Mouse (Mus musculus) embryonic facial prominence, embryonic 11.5 days (tissue): ENCODE data around the gene Slc16a8. TPM values are rescaled to one million over a fixed set of nuclear protein-coding genes. Genes with fewer than 3 reads are reported as not detected.

ENCODE experiments used
- ATAC-seq: fragments of 200-750 bp; cut with Nextera tagmentation; replicated peaks from 2 replicates; pipeline ENCODE4 v1.8.0; 2017; ENCODE audit warnings: low read depth; ENCODE audit not compliant: insufficient number of reproducible peaks, low FRiP score, low TSS enrichment
- DNase-seq: peaks from one replicate; pipeline ENCODE4 v3.0.0-alpha.2; 2015; ENCODE audit warnings: low spot score
- H3K27ac ChIP-seq: fragments of 300-500 bp; sonication (generic); replicated peaks from 2 replicates; pipeline ENCODE4 v1.5.1; 2014; ENCODE audit warnings: mild to moderate bottlenecking, low read depth, low read length, control low read depth
- H3K27me3 ChIP-seq: fragments of 300-500 bp; sonication (generic); 2 replicates; pipeline ENCODE4 v1.6.1; 2014; ENCODE audit warnings: mild to moderate bottlenecking, low read length, moderate library complexity, mixed read lengths; ENCODE audit not compliant: control insufficient read depth, insufficient read depth
- H3K36me3 ChIP-seq: fragments of 300-500 bp; sonication (generic); replicated peaks from 2 replicates; pipeline ENCODE4 v1.6.1; 2014; ENCODE audit warnings: low read depth, mild to moderate bottlenecking, low read length, moderate library complexity, mixed read lengths; ENCODE audit not compliant: control insufficient read depth, insufficient read depth
- H3K4me1 ChIP-seq: fragments of 300-500 bp; sonication (generic); 2 replicates; pipeline ENCODE4 v1.6.1; 2014; ENCODE audit warnings: low read length, mixed read lengths; ENCODE audit not compliant: control insufficient read depth, insufficient read depth
- H3K4me2 ChIP-seq: fragments of 300-500 bp; sonication (generic); 2 replicates; pipeline ENCODE4 v1.6.1; 2014; ENCODE audit warnings: low read depth, mild to moderate bottlenecking, control low read depth, low read length, moderate library complexity
- H3K4me3 ChIP-seq: fragments of 300-500 bp; sonication (generic); 2 replicates; pipeline ENCODE4 v1.5.1; 2014; ENCODE audit warnings: low read depth, low read length, control low read depth
- H3K9ac ChIP-seq: fragments of 300-500 bp; sonication (generic); replicated peaks from 2 replicates; pipeline ENCODE4 v1.6.1; 2014; ENCODE audit warnings: mild to moderate bottlenecking, control low read depth, low read length
- H3K9me3 ChIP-seq: fragments of 300-500 bp; sonication (generic); replicated peaks from 2 replicates; pipeline ENCODE4 v1.6.1; 2016; ENCODE audit warnings: mild to moderate bottlenecking, low read length, inconsistent platforms, mixed read lengths; ENCODE audit not compliant: control insufficient read depth
- WGBS: fragments of 180-500 bp; shearing (Covaris S2); extraction: QIAGEN DNeasy Blood & Tissue Kit; methylation state at CpG from one replicate; pipeline ENCODE4 v1.1.7; 2014; 5-methylcytosine and 5-hydroxymethylcytosine counted together
- polyA plus RNA-seq: library from polyadenylated mRNA; unstranded; fragments of >200 nt; fragmentation: Nextera tagmentation; extraction: Ambion mirVana; gene quantifications from 2 replicates; pipeline ENCODE4 v1.2.1, GENCODE M21; 2014

The Slc16a8 gene
- polyA plus RNA-seq, result 0.28 TPM in 1 of 2 replicates, not detected in the other

- 18% methylated on average over 3 of the region's 3 CpGs for WGBS
- H3K9me3 ChIP-seq, result no peaks in the 10 kb centered on the region
- ATAC-seq, result no peak
- no peak within 1 kb of the TSS for H3K27ac ChIP-seq
- H3K4me1 ChIP-seq, result peaks cover 6% of the 10 kb centered on the region
- H3K9ac ChIP-seq, result no peak within 1 kb of the TSS
- H3K4me3 ChIP-seq, result no peak within 1 kb of the TSS
- no peak for DNase-seq
- H3K4me2 ChIP-seq, result no peak within 1 kb of the TSS
- no peaks in the 10 kb centered on the region for H3K36me3 ChIP-seq
- peaks cover 22% of the 10 kb centered on the region for H3K27me3 ChIP-seq
These were observed at the start of gene Slc16a8 for GRCm38 (mm10) chr15:79254661-79255060. TSS of gene Slc16a8 (minus strand) at chr15:79254761.

GRCm38 (mm10) chr15:79303725-79304124 lies 49.2 kb upstream of the Slc16a8 start:
- no peaks in the 10 kb centered on the region for H3K9me3 ChIP-seq
- no peak overlapping the region for H3K27ac ChIP-seq
- ATAC-seq, result no peak
- no peaks in the 10 kb centered on the region for H3K36me3 ChIP-seq
- no peaks in the 10 kb centered on the region for H3K4me1 ChIP-seq
- no peak overlapping the region for H3K9ac ChIP-seq
- H3K4me2 ChIP-seq, result no peak overlapping the region
- no peak overlapping the region for H3K4me3 ChIP-seq
- no peak for DNase-seq
- WGBS, result 81% methylated on average over 8 of the region's 8 CpGs
- no peaks in the 10 kb centered on the region for H3K27me3 ChIP-seq

GRCm38 (mm10) chr15:79299563-79300155 lies 45.1 kb upstream of the Slc16a8 start:
- 72% methylated on average over 2 of the region's 2 CpGs for WGBS
- no peak for ATAC-seq
- H3K4me1 ChIP-seq, result no peaks in the 10 kb centered on the region
- H3K4me2 ChIP-seq, result no peak overlapping the region
- H3K9me3 ChIP-seq, result no peaks in the 10 kb centered on the region
- H3K9ac ChIP-seq, result no peak overlapping the region
- H3K27ac ChIP-seq, result no peak overlapping the region
- H3K27me3 ChIP-seq, result no peaks in the 10 kb centered on the region
- H3K36me3 ChIP-seq, result no peaks in the 10 kb centered on the region
- no peak overlapping the region for H3K4me3 ChIP-seq
- no peak for DNase-seq

- Histone ChIP-seq H3K4me2 (no peak overlapping the region), H3K4me1 (no peaks in the 10 kb centered on the region), H3K4me3 (no peak overlapping the region), H3K9ac (no peak overlapping the region), H3K27ac (no peak overlapping the region), H3K36me3 (no peaks in the 10 kb centered on the region), H3K27me3 (no peaks in the 10 kb centered on the region), H3K9me3 (no peaks in the 10 kb centered on the region)
- WGBS, result 85% methylated on average over 6 of the region's 6 CpGs
- no peak for DNase-seq
- ATAC-seq, result no peak
These were observed 44.0 kb upstream of the Slc16a8 start for GRCm38 (mm10) chr15:79298553-79298952.

GRCm38 (mm10) chr15:79292779-79293178 lies 38.2 kb upstream of the Slc16a8 start:
- Histone ChIP-seq H3K4me2 (no peak overlapping the region), H3K4me1 (no peaks in the 10 kb centered on the region), H3K4me3 (no peak overlapping the region), H3K27ac (no peak overlapping the region), H3K9me3 (no peaks in the 10 kb centered on the region), H3K27me3 (no peaks in the 10 kb centered on the region), H3K36me3 (no peaks in the 10 kb centered on the region), H3K9ac (no peak overlapping the region)
- 87% methylated on average over 9 of the region's 9 CpGs for WGBS
- ATAC-seq (no peak), DNase-seq (no peak)

- Histone ChIP-seq H3K27ac (no peak overlapping the region), H3K4me1 (no peaks in the 10 kb centered on the region), H3K4me3 (no peak overlapping the region), H3K27me3 (no peaks in the 10 kb centered on the region), H3K4me2 (no peak overlapping the region), H3K36me3 (no peaks in the 10 kb centered on the region; the same call in 1 of the 2 replicates), H3K9me3 (no peaks in the 10 kb centered on the region), H3K9ac (no peak overlapping the region)
- DNase-seq (no peak), ATAC-seq (no peak)
- 90% methylated on average over 3 of the region's 3 CpGs for WGBS
These were observed 35.8 kb upstream of the Slc16a8 start for GRCm38 (mm10) chr15:79290340-79290739.

- no peak overlapping the region for H3K9ac ChIP-seq
- H3K9me3 ChIP-seq, result no peaks in the 10 kb centered on the region
- no peaks in the 10 kb centered on the region for H3K27me3 ChIP-seq
- H3K27ac ChIP-seq, result no peak overlapping the region
- no peaks in the 10 kb centered on the region for H3K4me1 ChIP-seq
- ATAC-seq (no peak), DNase-seq (no peak)
- H3K36me3 ChIP-seq, result no peaks in the 10 kb centered on the region; the same call in 1 of the 2 replicates
- no peak overlapping the region for H3K4me3 ChIP-seq
- H3K4me2 ChIP-seq, result no peak overlapping the region
- 83% methylated on average over 12 of the region's 12 CpGs for WGBS
These were observed 34.9 kb upstream of the Slc16a8 start for GRCm38 (mm10) chr15:79289441-79289840.

- Histone ChIP-seq H3K36me3 (no peaks in the 10 kb centered on the region; the same call in 1 of the 2 replicates), H3K4me1 (no peaks in the 10 kb centered on the region), H3K27me3 (no peaks in the 10 kb centered on the region), H3K4me3 (no peak overlapping the region), H3K27ac (no peak overlapping the region), H3K9ac (no peak overlapping the region), H3K9me3 (no peaks in the 10 kb centered on the region), H3K4me2 (no peak overlapping the region)
- DNase-seq (no peak), ATAC-seq (no peak)
- 83% methylated on average over 3 of the region's 3 CpGs for WGBS
These were observed 33.8 kb upstream of the Slc16a8 start for GRCm38 (mm10) chr15:79288387-79288786.
